Mouse (Mus musculus): ENCODE data around the gene Rpl29. TPM values are rescaled to one million over a fixed set of nuclear protein-coding genes. Genes with fewer than 3 reads are reported as not detected.

The Rpl29 gene
- total and polyA plus RNA-seq, 2 experiments: 182 to 230 TPM

GRCm38 (mm10) chr9:106472321-106472720 is 43.1 kb downstream of the Rpl29 start:
- no peaks in the 10 kb centered on the region; the same call in 1 of the 2 replicates for H3K79me2 ChIP-seq (ENCODE audit: control insufficient read depth, insufficient read depth, low read length)
- 69% methylated on average over 4 of the region's 4 CpGs for WGBS
- H3K4me1 ChIP-seq (ENCODE audit: control insufficient read depth, insufficient read depth, low read length): peaks cover 10% of the 10 kb centered on the region; the same call in 1 of the 2 replicates
- no peak overlapping the region for H3K4me3 ChIP-seq (ENCODE audit: insufficient read depth, low read depth, low read length)
- H3K36me3 ChIP-seq (ENCODE audit: control insufficient read depth, insufficient read depth, low read length): no peaks in the 10 kb centered on the region
- TF ChIP-seq CTCF (IDR thresholded peaks at IDR 0.05; ENCODE audit: low read depth, low read length) (no peak), POLR2A (IDR thresholded peaks at IDR 0.05; ENCODE audit: extremely low read depth, insufficient read depth, low read length) (no peak)
- H3K27ac ChIP-seq (replicated peaks; ENCODE audit: insufficient read depth, low read depth, low read length): no peak overlapping the region
- no peaks in the 10 kb centered on the region for H3K27me3 ChIP-seq (ENCODE audit: control insufficient read depth, insufficient read depth, low read length)
- peak; percentile 28 for DNase-seq (ENCODE audit: extremely low read depth, low read depth, low spot score)
- H3K9ac ChIP-seq (ENCODE audit: low read depth, low read length): no peak overlapping the region

GRCm38 (mm10) chr9:106473081-106473752 is 44.0 kb downstream of the Rpl29 start:
- TF ChIP-seq POLR2A (IDR thresholded peaks at IDR 0.05; ENCODE audit: extremely low read depth, insufficient read depth, low read length) (no peak), CTCF (IDR thresholded peaks at IDR 0.05; ENCODE audit: low read depth, low read length) (no peak)
- Histone ChIP-seq H3K36me3 (ENCODE audit: control insufficient read depth, insufficient read depth, low read length) (no peaks in the 10 kb centered on the region), H3K9ac (ENCODE audit: low read depth, low read length) (no peak overlapping the region), H3K79me2 (ENCODE audit: control insufficient read depth, insufficient read depth, low read length) (peaks cover 2% of the 10 kb centered on the region; the same call in 1 of the 2 replicates), H3K4me1 (ENCODE audit: control insufficient read depth, insufficient read depth, low read length) (peaks cover 16% of the 10 kb centered on the region), H3K27me3 (ENCODE audit: control insufficient read depth, insufficient read depth, low read length) (no peaks in the 10 kb centered on the region), H3K27ac (replicated peaks; ENCODE audit: insufficient read depth, low read depth, low read length) (no peak overlapping the region), H3K4me3 (ENCODE audit: insufficient read depth, low read depth, low read length) (no peak overlapping the region)
- no peak for DNase-seq (ENCODE audit: extremely low read depth, low read depth, low spot score)
- 93% methylated on average over 16 of the region's 16 CpGs for WGBS

GRCm38 (mm10) chr9:106473753-106474105 is 44.5 kb downstream of the Rpl29 start:
- Histone ChIP-seq H3K4me1 (ENCODE audit: control insufficient read depth, insufficient read depth, low read length) (peaks cover 16% of the 10 kb centered on the region), H3K4me3 (ENCODE audit: insufficient read depth, low read depth, low read length) (no peak overlapping the region), H3K79me2 (ENCODE audit: control insufficient read depth, insufficient read depth, low read length) (peaks cover 3% of the 10 kb centered on the region; the same call in 1 of the 2 replicates), H3K27ac (replicated peaks; ENCODE audit: insufficient read depth, low read depth, low read length) (no peak overlapping the region), H3K9ac (ENCODE audit: low read depth, low read length) (no peak overlapping the region), H3K27me3 (ENCODE audit: control insufficient read depth, insufficient read depth, low read length) (no peaks in the 10 kb centered on the region), H3K36me3 (ENCODE audit: control insufficient read depth, insufficient read depth, low read length) (no peaks in the 10 kb centered on the region)
- DNase-seq (ENCODE audit: extremely low read depth, low read depth, low spot score): no peak
- 86% methylated on average over 5 of the region's 5 CpGs for WGBS
- no peak for TF ChIP-seq POLR2A (IDR thresholded peaks at IDR 0.05; ENCODE audit: extremely low read depth, insufficient read depth, low read length)
- TF ChIP-seq CTCF (IDR thresholded peaks at IDR 0.05; ENCODE audit: low read depth, low read length): no peak

- no peak overlapping the region for H3K9ac ChIP-seq (ENCODE audit: low read depth, low read length)
- peaks cover 14% of the 10 kb centered on the region for H3K4me1 ChIP-seq (ENCODE audit: control insufficient read depth, insufficient read depth, low read length)
- WGBS: 9% methylated on average over 6 of the region's 6 CpGs
- H3K36me3 ChIP-seq (ENCODE audit: control insufficient read depth, insufficient read depth, low read length): no peaks in the 10 kb centered on the region
- peak; percentile 49 for DNase-seq (ENCODE audit: extremely low read depth, low read depth, low spot score)
- H3K4me3 ChIP-seq (ENCODE audit: insufficient read depth, low read depth, low read length): no peak overlapping the region
- peaks cover 3% of the 10 kb centered on the region; the same call in 1 of the 2 replicates for H3K79me2 ChIP-seq (ENCODE audit: control insufficient read depth, insufficient read depth, low read length)
- H3K27me3 ChIP-seq (ENCODE audit: control insufficient read depth, insufficient read depth, low read length): no peaks in the 10 kb centered on the region
- TF ChIP-seq POLR2A (IDR thresholded peaks at IDR 0.05; ENCODE audit: extremely low read depth, insufficient read depth, low read length) (no peak), CTCF (IDR thresholded peaks at IDR 0.05; ENCODE audit: low read depth, low read length) (peak; percentile 90)
- no peak overlapping the region for H3K27ac ChIP-seq (replicated peaks; ENCODE audit: insufficient read depth, low read depth, low read length)
Observed at GRCm38 (mm10) chr9:106474456-106474855, 45.2 kb downstream of the Rpl29 start.

GRCm38 (mm10) chr9:106475046-106475445 is 45.8 kb downstream of the Rpl29 start:
- H3K27ac ChIP-seq (replicated peaks; ENCODE audit: insufficient read depth, low read depth, low read length): no peak overlapping the region
- no peaks in the 10 kb centered on the region for H3K27me3 ChIP-seq (ENCODE audit: control insufficient read depth, insufficient read depth, low read length)
- peaks cover 14% of the 10 kb centered on the region for H3K4me1 ChIP-seq (ENCODE audit: control insufficient read depth, insufficient read depth, low read length)
- no peaks in the 10 kb centered on the region for H3K36me3 ChIP-seq (ENCODE audit: control insufficient read depth, insufficient read depth, low read length)
- H3K4me3 ChIP-seq (ENCODE audit: insufficient read depth, low read depth, low read length): no peak overlapping the region
- WGBS: 72% methylated on average over 7 of the region's 7 CpGs
- TF ChIP-seq CTCF (IDR thresholded peaks at IDR 0.05; ENCODE audit: low read depth, low read length) (no peak), POLR2A (IDR thresholded peaks at IDR 0.05; ENCODE audit: extremely low read depth, insufficient read depth, low read length) (no peak)
- peak overlapping the region; percentile 62; the same call in 1 of the 2 replicates for H3K9ac ChIP-seq (ENCODE audit: low read depth, low read length)
- DNase-seq (ENCODE audit: extremely low read depth, low read depth, low spot score): no peak
- peaks cover 3% of the 10 kb centered on the region; the same call in 1 of the 2 replicates for H3K79me2 ChIP-seq (ENCODE audit: control insufficient read depth, insufficient read depth, low read length)

- H3K4me3 ChIP-seq (ENCODE audit: insufficient read depth, low read depth, low read length): peak within 1 kb of the TSS; percentile 51
- H3K27me3 ChIP-seq (ENCODE audit: control insufficient read depth, insufficient read depth, low read length): no peaks in the 10 kb centered on the region
- WGBS: 53% methylated on average over 10 of the region's 10 CpGs
- H3K36me3 ChIP-seq (ENCODE audit: control insufficient read depth, insufficient read depth, low read length): no peaks in the 10 kb centered on the region
- peak within 1 kb of the TSS; percentile 62 for H3K9ac ChIP-seq (ENCODE audit: low read depth, low read length)
- no peak for TF ChIP-seq POLR2A (IDR thresholded peaks at IDR 0.05; ENCODE audit: extremely low read depth, insufficient read depth, low read length)
- H3K79me2 ChIP-seq (ENCODE audit: control insufficient read depth, insufficient read depth, low read length): peaks cover 3% of the 10 kb centered on the region; the same call in 1 of the 2 replicates
- peak within 1 kb of the TSS; percentile 93 for H3K27ac ChIP-seq (replicated peaks; ENCODE audit: insufficient read depth, low read depth, low read length)
- no peak for DNase-seq (ENCODE audit: extremely low read depth, low read depth, low spot score)
- peaks cover 14% of the 10 kb centered on the region for H3K4me1 ChIP-seq (ENCODE audit: control insufficient read depth, insufficient read depth, low read length)
Observed at GRCm38 (mm10) chr9:106475663-106476001, 46.4 kb downstream of the Rpl29 start, which contains the start of gene Rrp9. Gene Rrp9 (plus strand): TSS chr9:106475963.

Measured in liver, adult 2 months (tissue).